Mouse (Mus musculus) adrenal gland, adult (tissue): ENCODE results near the gene Bivm.

Experiments used
- DNase-seq, 2 experiments: peaks; one replicate each; pipeline ENCODE4 v3.0.0; 2022 to 2023; ENCODE audit warnings: low spot score in 1 of 2; ENCODE audit not compliant: inconsistent age in 2 of 2

The Bivm gene

DNA sequence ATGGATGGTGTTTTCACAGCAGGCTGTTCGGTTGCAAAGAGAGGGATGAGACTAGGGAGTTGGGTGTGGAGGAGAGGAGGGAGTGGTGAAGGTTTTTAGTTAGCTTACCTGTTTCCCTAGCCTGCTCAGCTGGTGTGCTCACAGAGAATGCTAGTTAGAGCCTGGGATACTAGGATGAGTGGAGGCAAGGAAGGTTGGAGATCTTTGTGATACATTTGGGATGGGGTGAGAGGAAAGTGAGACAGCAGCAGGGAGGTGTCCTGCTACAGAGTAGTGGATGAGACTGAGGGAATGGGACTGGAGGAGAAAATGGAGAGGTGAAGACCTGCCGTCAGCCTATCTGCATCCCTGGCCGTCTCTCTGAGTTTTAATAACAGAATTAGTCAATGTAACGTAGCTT is 53.9 kb downstream of the Bivm start:
- no peak for DNase-seq

DNA sequence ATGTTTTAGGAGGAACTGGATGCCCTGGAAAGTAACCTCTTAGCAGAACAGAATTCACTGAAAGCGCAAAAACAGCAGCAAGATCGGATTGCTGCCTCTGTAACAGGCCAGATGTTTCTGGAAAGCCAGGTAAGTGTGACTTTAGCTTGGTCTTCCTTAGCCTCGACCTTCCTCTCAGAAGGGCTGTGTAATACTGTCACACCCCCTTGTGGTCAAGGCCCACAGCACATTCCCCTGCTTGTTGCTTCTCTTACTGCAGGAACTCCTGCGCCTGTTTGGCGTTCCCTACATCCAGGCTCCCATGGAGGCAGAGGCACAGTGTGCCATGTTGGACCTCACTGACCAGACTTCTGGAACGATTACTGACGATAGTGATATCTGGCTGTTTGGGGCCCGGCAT is 55.1 kb downstream of the Bivm start:
- DNase-seq = peak in 1 of 2 experiments; percentile 48

- DNase-seq = no peak
Measured at GRCm38 (mm10) chr1:44178086-44178485, 59.3 kb downstream of the Bivm start.

GRCm38 (mm10) chr1:44186396-44186795 is 67.6 kb downstream of the Bivm start:
- DNase-seq = peak in 1 of 2 experiments; percentile 32
